Mouse (Mus musculus): ENCODE data around the gene Acadvl.

Acadvl gene

DNA sequence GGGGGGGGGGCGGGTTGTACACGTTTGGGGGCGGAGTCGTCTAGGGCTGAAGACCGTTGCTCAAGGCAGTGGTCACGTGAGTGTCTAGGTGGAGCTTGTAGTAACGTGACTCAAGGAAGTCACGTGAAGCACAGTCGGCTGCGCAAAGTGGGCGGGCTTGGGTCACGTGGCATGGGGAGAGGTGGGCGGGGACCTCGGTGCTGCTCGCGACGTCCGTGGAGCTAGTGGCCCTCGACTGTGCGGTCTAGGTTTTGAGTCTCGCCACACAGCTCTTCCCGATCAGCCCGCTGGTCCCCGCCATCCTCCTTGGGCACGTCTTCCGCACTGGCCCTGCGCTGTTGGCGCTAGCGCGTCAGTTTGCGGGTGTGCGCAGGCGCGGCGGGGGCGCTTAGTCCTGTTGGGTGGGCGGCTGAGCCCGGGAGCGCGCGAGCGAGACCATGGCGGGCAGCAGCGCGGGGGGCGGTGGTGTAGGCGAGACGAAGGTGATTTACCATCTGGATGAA, 14.8 kb downstream of the Acadvl start, which contains the start of gene Dvl2:
TSS of gene Dvl2 (plus strand) at position 200 of the 503 bp plus-strand sequence.
- DNase-seq = peak; percentile 95

DNA sequence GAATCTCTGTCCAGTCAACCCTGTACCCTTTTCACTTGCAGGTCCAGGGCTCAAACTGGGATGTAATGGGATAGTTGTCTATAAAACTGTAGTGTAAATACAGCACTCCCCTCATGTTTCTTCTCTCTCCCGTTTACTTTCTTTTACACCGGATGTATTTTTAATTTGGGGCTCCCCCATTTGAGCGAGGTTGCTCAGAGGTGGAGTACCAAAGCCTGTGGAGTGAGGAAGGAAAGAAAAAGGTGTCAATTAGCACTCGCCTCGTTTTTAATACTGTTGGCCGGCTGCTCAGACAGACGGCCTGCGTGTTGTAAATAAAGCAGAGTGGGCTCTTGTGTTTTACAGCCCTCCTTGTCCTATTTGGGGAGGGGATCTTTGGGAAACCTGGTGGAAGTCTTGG, 15.5 kb downstream of the Acadvl start:
- no peak for DNase-seq

DNA sequence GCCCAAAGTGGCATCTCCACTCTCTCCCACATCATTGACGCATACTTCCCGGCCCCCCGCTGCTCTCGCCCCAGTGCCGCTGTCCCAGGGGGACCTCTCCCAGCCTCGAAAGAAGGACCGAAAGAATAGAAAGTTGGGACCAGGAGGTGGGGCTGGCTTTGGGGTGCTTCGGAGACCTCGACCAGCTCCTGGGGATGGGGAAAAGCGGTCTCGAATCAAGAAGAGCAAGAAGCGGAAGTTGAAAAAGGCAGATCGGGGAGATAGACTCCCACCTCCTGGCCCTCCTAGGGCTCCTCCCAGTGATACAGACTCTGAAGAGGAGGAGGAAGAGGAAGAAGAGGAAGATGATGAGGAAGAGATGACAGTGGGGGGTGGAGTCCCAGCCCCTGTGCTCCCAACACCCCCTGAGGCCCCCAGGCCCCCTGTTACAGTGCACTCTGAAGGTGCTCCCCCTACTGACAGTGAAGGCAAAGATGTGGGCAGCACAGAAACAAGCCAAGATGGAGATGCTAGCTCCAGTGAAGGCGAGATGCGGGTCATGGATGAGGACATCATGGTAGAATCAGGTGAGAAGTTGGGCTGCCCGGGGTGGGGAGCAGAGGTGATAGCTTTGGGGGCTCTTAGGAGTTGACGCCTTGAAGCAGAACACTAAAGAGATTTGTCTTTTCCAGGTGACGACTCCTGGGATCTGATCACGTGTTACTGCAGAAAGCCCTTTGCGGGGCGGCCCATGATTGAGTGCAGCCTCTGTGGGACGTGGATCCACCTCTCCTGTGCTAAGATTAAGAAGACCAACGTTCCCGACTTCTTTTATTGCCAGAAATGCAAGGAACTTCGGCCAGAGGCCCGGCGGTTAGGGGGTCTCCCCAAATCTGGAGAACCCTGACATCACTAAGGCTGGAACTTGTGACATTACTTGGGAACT, 16.4 kb downstream of the Acadvl start:
- no peak for DNase-seq

DNA sequence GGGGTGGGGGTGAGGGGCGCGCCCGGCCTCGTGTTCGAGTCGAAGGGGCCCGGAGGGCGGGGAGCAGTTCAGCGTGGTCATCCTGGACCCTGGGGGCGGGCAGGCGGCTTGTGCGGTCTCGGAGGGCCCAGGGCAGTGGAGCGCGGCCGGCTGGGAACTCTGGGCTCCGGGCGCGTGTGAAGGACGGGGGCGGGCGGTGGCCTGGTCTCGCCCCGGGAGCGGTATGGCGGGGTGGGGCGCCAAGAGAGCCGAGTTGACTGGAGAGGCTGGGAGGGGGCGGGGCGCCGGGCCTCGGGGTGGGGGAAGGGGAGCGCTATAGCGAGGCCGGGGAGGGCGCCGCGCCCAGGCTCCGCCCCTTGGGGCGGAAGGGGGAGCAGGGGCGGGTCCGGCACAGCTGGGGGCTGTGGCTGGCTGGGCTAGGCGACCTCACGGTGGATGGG, 18.1 kb downstream of the Acadvl start:
- DNase-seq = peak; percentile 89

DNA sequence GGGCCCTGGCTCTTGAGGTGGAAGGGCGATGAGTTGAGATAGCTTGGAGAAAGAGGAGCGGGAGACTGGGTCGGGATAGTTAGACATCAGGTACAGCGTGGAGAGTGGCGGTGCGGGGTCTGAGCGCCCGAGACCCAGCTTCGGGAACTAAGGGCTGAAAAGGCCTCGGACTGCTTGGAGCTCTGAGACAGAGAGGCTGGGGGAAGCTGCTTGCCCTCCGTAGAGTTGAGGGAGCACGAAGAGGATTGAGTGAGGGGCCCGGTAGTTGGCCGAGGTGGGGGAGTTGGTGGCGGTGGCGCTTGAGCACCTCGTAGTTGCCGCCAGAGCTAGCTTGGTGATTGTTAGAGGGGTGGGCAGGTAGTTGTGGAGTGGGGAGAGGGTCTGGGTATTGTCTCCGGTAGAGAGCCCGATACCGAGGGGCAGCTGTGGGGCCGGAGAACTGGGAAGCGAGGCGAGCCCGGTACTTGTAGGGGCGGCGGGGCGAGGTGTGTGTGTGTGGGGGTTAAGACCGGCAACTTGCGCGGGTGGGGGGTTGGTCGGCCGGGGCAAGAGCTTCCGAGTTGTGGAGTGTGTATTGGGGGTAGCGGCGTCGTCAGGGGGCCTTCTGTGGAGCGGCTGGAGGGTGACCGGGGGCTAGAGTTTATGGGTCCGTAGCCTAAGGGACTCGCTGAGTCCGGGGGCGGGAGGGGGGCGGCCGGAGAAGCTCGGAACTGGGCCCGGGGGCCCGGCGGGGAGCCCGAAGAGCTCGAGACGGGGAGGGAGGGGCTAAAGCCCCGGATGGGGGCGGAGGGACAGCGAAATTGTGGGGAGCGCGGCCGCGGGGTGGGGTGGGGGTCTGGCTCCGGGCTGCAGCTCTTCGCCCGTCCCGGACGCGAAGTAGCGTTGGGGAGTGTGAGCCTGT, 18.8 kb downstream of the Acadvl start:
- DNase-seq = no peak

DNA sequence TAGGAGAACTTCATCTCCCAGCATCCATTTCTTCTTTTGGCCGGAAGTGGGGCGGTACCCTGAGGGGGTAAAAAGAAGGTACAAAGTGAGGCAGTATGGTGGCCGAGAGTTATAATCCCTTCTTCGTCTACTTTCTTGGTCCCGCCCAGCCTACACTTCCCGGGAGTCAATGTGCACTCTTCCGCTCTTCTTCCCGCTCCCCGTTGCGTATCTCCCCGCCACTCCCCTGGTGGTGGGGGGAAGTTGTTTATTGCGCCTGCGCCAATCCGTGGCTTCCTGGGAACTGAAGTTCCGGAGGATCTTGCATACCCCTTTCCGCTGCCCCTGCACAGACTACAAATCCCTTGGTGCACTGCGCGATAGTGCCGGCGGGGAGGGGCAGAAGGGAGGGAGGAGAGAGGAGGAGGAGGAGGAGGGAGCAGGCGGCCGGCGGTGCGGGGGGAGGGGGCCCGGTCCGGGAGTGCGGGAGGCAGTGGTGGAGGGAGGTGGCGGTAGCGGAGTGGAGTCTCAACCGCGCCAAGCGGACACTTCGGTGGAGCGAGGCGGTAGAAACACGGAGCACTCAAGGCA, 19.7 kb downstream of the Acadvl start, which contains the start of gene Phf23:
TSS of gene Phf23 (plus strand) at position 387 of the 570 bp plus-strand sequence.
- peak; percentile 99 for DNase-seq

- DNase-seq = no peak
Measured at GRCm38 (mm10) chr11:69994401-69995090, 20.7 kb downstream of the Acadvl start.

GRCm38 (mm10) chr11:69992932-69993331, 22.3 kb downstream of the Acadvl start:
- no peak for DNase-seq

- peak; percentile 65 for DNase-seq
Measured at GRCm38 (mm10) chr11:69992396-69992795, 22.8 kb downstream of the Acadvl start.

- DNase-seq = no peak
Measured at GRCm38 (mm10) chr11:69991711-69992110, 23.5 kb downstream of the Acadvl start.

DNA sequence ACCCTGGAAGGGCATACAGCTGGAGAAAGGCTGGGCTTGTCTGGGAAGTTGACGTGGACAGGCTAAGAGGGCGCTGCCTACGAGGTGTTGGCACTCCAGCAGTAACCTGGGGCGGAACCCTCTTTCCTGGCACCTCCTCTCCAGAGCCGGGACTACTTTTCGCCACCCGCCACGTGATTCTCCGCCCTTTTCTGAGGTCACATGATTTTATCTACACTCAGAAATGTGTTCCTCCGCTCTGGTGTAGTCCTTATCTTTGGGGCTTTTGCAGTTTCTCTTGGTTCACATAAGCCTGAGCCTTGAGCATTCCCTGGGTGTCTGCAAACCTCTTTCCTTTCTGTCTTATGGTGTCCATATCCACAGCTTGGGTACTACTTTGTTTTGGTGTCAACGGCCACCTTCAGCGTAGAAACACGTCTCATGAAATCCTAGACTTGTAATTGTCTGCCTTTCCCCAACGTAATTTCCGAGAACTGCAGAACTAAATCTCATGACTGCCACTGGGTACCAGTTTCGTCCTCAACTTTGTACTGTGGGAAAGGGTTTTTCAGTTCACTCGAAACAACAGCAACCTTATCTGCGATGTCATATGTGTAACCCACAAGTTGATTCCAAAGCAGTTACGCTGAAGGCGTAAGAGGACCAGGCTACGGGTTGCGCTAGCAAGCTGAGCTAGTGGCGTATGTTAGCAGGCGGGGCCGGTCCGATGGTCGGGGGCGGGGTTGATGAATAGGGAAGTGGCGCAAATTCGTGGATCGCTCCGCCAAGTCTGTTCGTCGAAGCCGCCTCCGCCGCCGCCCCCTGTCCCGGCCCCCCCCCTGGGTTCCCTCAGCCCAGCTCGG, 24.1 kb downstream of the Acadvl start, which contains the start of gene Gabarap:
TSS of gene Gabarap (plus strand) at position 294 of the 842 bp plus-strand sequence.
- DNase-seq = peak; percentile 98

- DNase-seq = no peak
Measured at GRCm38 (mm10) chr11:69989949-69990348, 25.3 kb downstream of the Acadvl start.

DNA sequence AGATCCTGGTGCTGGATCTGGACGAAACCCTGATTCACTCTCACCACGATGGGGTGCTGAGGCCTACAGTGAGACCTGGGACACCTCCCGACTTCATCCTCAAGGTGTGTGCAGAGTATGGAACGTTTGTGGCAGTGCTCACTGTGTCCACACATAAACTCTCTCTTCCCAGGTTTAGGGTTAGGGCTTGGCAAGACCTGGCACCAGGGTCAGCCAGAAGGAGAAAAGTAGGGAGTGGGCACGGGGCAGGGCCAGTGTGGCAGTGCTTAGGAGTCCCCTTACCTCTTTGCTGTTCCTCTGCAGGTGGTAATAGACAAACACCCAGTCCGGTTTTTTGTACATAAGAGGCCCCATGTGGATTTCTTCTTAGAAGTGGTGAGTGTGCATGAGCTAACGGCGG, 30.8 kb downstream of the Acadvl start:
- DNase-seq = no peak

DNA sequence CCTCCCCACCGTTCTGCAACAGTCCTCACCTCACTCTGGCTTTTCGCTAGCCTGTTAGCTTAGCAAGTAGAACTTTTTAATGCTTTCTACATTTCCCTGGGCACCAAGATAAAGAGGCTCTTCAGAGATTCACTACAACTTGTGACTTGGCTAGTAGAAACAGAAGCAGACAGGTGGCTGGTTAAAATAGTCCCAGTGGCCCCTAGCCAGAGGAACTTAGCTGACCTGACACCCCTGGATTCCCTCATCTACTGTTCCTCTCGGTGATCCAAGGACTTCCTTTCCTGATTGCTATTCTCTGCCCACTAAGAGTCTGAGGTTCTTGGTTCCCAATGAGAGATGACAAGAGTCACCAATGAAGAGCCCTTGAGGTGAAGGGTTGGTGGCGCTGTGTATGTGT, 31.8 kb downstream of the Acadvl start:
- no peak for DNase-seq

- DNase-seq = no peak
Measured at GRCm38 (mm10) chr11:69982877-69983276, 32.3 kb downstream of the Acadvl start.

GRCm38 (mm10) chr11:69982225-69982624, 33.0 kb downstream of the Acadvl start, which contains the start of gene Elp5:
TSS of gene Elp5 (minus strand) at chr11:69982517.
- no peak for DNase-seq

DNA sequence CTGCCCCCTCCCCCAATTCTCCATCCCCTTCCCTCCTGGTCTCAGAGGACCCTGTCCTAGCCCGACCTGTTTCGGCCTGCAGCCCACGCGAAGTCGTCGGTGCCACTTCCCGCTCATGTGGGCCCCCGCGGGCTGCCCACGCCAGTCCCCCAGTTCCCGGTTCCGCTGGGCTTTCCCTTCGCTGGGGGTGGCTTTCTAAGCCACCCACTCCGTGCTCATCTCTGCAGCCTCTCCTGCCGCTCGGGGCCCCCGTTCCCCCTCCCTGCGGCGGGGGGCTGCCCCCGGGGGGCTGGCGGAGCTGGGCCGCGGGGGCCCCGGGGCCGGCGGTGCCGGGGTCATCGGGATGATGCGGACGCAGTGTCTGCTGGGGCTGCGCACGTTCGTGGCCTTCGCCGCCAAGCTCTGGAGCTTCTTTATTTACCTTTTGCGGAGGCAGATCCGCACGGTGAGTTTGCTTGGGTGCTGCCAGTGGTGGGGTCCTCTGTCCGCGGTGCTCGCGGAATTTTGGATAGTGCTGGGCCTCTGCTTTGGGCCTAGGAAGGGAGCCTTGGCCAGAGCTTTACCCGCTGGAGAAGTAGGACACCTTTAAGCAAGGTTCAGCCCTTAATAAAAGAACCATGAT, 34.0 kb downstream of the Acadvl start, which contains the start of gene Ctdnep1:
TSS of gene Ctdnep1 (plus strand) at position 16 of the 622 bp plus-strand sequence.
- no peak for DNase-seq

GRCm38 (mm10) chr11:69980196-69981140, 34.7 kb downstream of the Acadvl start:
- peak; percentile 100 for DNase-seq

DNA sequence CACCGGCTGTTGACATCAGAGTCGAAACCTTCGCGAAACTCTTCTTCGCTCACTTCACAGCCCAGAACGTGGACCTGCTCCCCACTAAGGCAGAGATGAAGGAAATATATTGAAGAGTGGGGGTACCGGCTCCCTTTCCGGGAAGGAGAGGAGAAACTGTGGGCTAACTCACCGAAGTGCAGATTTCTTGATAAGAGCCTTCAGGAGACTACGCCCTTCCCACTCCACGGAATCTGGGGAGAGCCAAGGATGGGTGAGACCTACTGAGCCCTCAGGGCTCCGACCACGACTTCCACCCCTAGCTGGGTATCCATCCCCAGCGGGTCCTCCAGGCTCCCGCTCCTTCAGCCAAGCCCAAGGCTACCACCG, 35.4 kb downstream of the Acadvl start:
- DNase-seq = no peak

Measured in kidney, adult 9 months (tissue).